Mouse (Mus musculus): ENCODE measurements around the gene Smim11. TPM values are rescaled to one million over a fixed set of nuclear protein-coding genes. Genes with fewer than 3 reads are reported as not detected.
A peak's percentile ranks its signal among the peaks of the same experiment; 100 is the strongest.

Smim11 gene
- polyA plus RNA-seq, 2 experiments, result 61.2 to 150 TPM

GRCm38 (mm10) chr16:92294267-92294970, 6.7 kb upstream of the Smim11 start:
- no peak overlapping the region for H3K4me3 ChIP-seq (replicated peaks; ENCODE audit: low read length)
- WGBS, result 70% methylated on average over 12 of the region's 12 CpGs
- ATAC-seq (ENCODE audit: low FRiP score, low read depth) (no peak), DNase-seq (ENCODE audit: low spot score) (no peak)
- no peaks in the 10 kb centered on the region for H3K4me1 ChIP-seq (ENCODE audit: control insufficient read depth, insufficient read depth, low read length)
- no peak overlapping the region for H3K27ac ChIP-seq (replicated peaks; ENCODE audit: low read depth, low read length)
- H3K4me2 ChIP-seq (replicated peaks; ENCODE audit: low read depth, low read length, severe bottlenecking), result no peak overlapping the region
- H3K36me3 ChIP-seq (ENCODE audit: control insufficient read depth, insufficient read depth, low read length), result no peaks in the 10 kb centered on the region
- H3K9me3 ChIP-seq (ENCODE audit: control insufficient read depth, low read length), result no peaks in the 10 kb centered on the region
- no peak overlapping the region for H3K9ac ChIP-seq (ENCODE audit: low read depth, low read length, severe bottlenecking)
- no peaks in the 10 kb centered on the region for H3K27me3 ChIP-seq (ENCODE audit: control insufficient read depth, insufficient read depth, low read length)
- TF ChIP-seq POLR2A (IDR thresholded peaks at IDR 0.05; ENCODE audit: borderline replicate concordance, extremely low read depth, insufficient read depth, insufficient read length), result no peak

GRCm38 (mm10) chr16:92295328-92295727, 5.8 kb upstream of the Smim11 start:
- no peak overlapping the region for H3K4me3 ChIP-seq (replicated peaks; ENCODE audit: low read length)
- WGBS, result 76% methylated on average over 2 of the region's 2 CpGs

GRCm38 (mm10) chr16:92301412-92301806, 323 bp downstream of the Smim11 start:
- no peaks in the 10 kb centered on the region for H3K27me3 ChIP-seq (ENCODE audit: control insufficient read depth, insufficient read depth, low read length)
- under 1% methylated on average over 12 of the region's 12 CpGs for WGBS
- peaks cover 13% of the 10 kb centered on the region for H3K36me3 ChIP-seq (ENCODE audit: control insufficient read depth, insufficient read depth, low read length)
- no peaks in the 10 kb centered on the region for H3K9me3 ChIP-seq (ENCODE audit: control insufficient read depth, low read length)
- ATAC-seq (ENCODE audit: low FRiP score, low read depth) (peak; percentile 50), DNase-seq (ENCODE audit: low spot score) (no peak)
- peak overlapping the region; percentile 70 for H3K4me3 ChIP-seq (replicated peaks; ENCODE audit: low read length)
- TF ChIP-seq POLR2A (IDR thresholded peaks at IDR 0.05; ENCODE audit: borderline replicate concordance, extremely low read depth, insufficient read depth, insufficient read length), result no peak
- H3K4me1 ChIP-seq (ENCODE audit: control insufficient read depth, insufficient read depth, low read length), result peaks cover 18% of the 10 kb centered on the region
- H3K27ac ChIP-seq (replicated peaks; ENCODE audit: low read depth, low read length), result peak overlapping the region; percentile 65
- H3K4me2 ChIP-seq (replicated peaks; ENCODE audit: low read depth, low read length, severe bottlenecking), result peak overlapping the region; percentile 85
- peak overlapping the region; percentile 85 for H3K9ac ChIP-seq (ENCODE audit: low read depth, low read length, severe bottlenecking)

More at GRCm38 (mm10) chr16:92295328-92295727, 5.8 kb upstream of the Smim11 start:
- Histone ChIP-seq H3K4me1 (ENCODE audit: control insufficient read depth, insufficient read depth, low read length) (no peaks in the 10 kb centered on the region), H3K36me3 (ENCODE audit: control insufficient read depth, insufficient read depth, low read length) (no peaks in the 10 kb centered on the region), H3K9ac (ENCODE audit: low read depth, low read length, severe bottlenecking) (no peak overlapping the region), H3K9me3 (ENCODE audit: control insufficient read depth, low read length) (no peaks in the 10 kb centered on the region), H3K4me2 (replicated peaks; ENCODE audit: low read depth, low read length, severe bottlenecking) (no peak overlapping the region), H3K27me3 (ENCODE audit: control insufficient read depth, insufficient read depth, low read length) (no peaks in the 10 kb centered on the region), H3K27ac (replicated peaks; ENCODE audit: low read depth, low read length) (no peak overlapping the region)
- ATAC-seq (ENCODE audit: low FRiP score, low read depth) (no peak), DNase-seq (ENCODE audit: low spot score) (no peak)
- no peak for TF ChIP-seq POLR2A (IDR thresholded peaks at IDR 0.05; ENCODE audit: borderline replicate concordance, extremely low read depth, insufficient read depth, insufficient read length)

GRCm38 (mm10) chr16:92301989-92302388, 903 bp downstream of the Smim11 start:
- H3K4me1 ChIP-seq (ENCODE audit: control insufficient read depth, insufficient read depth, low read length), result peaks cover 18% of the 10 kb centered on the region
- WGBS, result 21% methylated on average over 5 of the region's 5 CpGs
- no peak for ATAC-seq (ENCODE audit: low FRiP score, low read depth)

GRCm38 (mm10) chr16:92302506-92302905, 1.4 kb downstream of the Smim11 start:
- H3K9ac ChIP-seq (ENCODE audit: low read depth, low read length, severe bottlenecking), result peak overlapping the region; percentile 36; the same call in 1 of the 2 replicates
- peak overlapping the region; percentile 70; the same call in 1 of the 2 replicates for H3K4me3 ChIP-seq (replicated peaks; ENCODE audit: low read length)
- no peak for ATAC-seq (ENCODE audit: low FRiP score, low read depth)
- peaks cover 23% of the 10 kb centered on the region for H3K36me3 ChIP-seq (ENCODE audit: control insufficient read depth, insufficient read depth, low read length)
- TF ChIP-seq POLR2A (IDR thresholded peaks at IDR 0.05; ENCODE audit: borderline replicate concordance, extremely low read depth, insufficient read depth, insufficient read length), result no peak
- H3K27ac ChIP-seq (replicated peaks; ENCODE audit: low read depth, low read length), result no peak overlapping the region
- H3K9me3 ChIP-seq (ENCODE audit: control insufficient read depth, low read length), result no peaks in the 10 kb centered on the region
- H3K27me3 ChIP-seq (ENCODE audit: control insufficient read depth, insufficient read depth, low read length), result no peaks in the 10 kb centered on the region
- H3K4me2 ChIP-seq (replicated peaks; ENCODE audit: low read depth, low read length, severe bottlenecking), result peak overlapping the region; percentile 85; the same call in 1 of the 2 replicates
- WGBS, result 46% methylated on average over 5 of the region's 5 CpGs
- H3K4me1 ChIP-seq (ENCODE audit: control insufficient read depth, insufficient read depth, low read length), result peaks cover 18% of the 10 kb centered on the region
- no peak for DNase-seq (ENCODE audit: low spot score)

More at GRCm38 (mm10) chr16:92301989-92302388, 903 bp downstream of the Smim11 start:
- Histone ChIP-seq H3K4me3 (replicated peaks; ENCODE audit: low read length) (peak overlapping the region; percentile 70), H3K9ac (ENCODE audit: low read depth, low read length, severe bottlenecking) (peak overlapping the region; percentile 85), H3K36me3 (ENCODE audit: control insufficient read depth, insufficient read depth, low read length) (peaks cover 18% of the 10 kb centered on the region), H3K27me3 (ENCODE audit: control insufficient read depth, insufficient read depth, low read length) (no peaks in the 10 kb centered on the region), H3K4me2 (replicated peaks; ENCODE audit: low read depth, low read length, severe bottlenecking) (peak overlapping the region; percentile 85), H3K27ac (replicated peaks; ENCODE audit: low read depth, low read length) (0 out of 2 replicates have a peak overlapping the region, but pooled peaks have one; percentile 65), H3K9me3 (ENCODE audit: control insufficient read depth, low read length) (no peaks in the 10 kb centered on the region)
- peak; percentile 62 for DNase-seq (ENCODE audit: low spot score)
- TF ChIP-seq POLR2A (IDR thresholded peaks at IDR 0.05; ENCODE audit: borderline replicate concordance, extremely low read depth, insufficient read depth, insufficient read length), result no peak

Data from limb, embryonic 14.5 days (tissue).